Mouse (Mus musculus) cerebellum, adult 9-11 months (tissue): ENCODE data around the gene Tmod2.
"Not testable (repeated sequence)": the region's sequence is repeated elsewhere in the genome, so short reads cannot be mapped to it uniquely, and the experiment has no call there.

Experiments
- DNase-seq: peaks from one replicate; pipeline ENCODE4 v3.0.0; 2022

Gene Tmod2

DNA sequence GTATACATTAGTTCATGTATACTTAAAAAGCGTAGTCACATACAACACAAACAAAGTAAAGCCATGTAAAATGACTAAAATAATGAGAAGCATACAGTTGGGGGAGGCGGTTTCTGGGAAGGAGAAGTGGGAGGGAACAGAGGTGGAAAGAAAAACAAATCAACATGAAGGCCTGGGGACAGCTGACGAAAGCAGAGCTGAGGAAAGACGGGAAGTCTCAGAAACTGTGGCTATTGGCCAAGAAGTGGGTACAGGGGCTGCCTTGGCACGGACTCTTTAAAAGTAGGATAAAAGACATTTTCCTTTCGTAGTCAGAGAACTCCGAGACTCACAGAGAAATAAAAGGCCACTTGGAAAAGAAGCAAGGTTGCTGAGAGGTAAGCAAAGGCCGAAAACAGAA is 62.1 kb downstream of the Tmod2 start:
- no peak for DNase-seq

DNA sequence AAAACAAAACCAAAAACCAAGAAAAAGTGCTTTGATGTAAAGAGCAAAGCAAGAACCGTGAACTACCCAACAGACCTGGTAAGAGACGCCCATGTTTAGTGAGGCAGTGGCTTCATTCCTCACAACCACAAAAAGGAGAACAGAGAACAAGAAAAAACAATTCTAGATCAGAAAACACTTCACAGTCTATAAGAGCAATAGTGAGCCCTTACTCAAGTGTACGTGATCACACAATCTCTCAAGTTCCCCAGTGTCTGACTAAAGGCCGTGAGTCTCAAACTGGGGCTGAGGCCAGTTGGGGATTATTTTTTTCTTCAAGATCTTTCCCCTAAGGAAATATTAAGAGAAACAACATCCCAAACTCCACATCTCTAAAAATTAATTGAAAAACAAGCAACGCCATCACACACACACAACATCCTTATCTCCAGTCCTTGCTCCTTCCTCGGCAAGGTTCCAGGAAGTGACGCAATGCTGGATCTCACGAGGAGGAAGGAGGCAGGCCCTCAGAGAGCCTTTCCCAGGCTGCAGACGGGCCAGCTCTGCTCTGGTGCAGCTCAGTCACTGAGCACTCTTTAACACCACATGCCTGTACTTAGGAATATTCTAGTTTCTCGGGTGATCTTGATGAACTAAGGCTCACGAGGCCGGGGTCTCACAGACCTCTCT is 64.1 kb downstream of the Tmod2 start:
- no peak for DNase-seq

DNA sequence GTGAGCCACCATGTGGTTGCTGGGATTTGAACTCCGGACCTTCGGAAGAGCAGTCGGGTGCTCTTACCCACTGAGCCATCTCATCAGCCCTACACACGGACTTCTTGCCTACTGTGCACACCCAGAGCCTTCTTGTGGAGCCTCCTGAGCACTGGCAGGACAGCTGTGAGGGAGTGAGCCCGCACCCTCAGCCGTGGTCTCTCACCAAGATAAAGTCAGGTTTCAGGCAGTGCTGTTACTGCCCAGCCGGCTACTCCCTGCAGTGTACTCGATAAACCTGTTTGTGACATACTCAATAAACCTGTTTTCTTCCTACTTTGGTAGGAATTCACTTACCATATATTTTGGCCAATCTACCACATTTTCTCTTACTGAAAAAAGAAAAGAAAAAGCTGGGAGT is 65.6 kb downstream of the Tmod2 start:
- no peak for DNase-seq

DNA sequence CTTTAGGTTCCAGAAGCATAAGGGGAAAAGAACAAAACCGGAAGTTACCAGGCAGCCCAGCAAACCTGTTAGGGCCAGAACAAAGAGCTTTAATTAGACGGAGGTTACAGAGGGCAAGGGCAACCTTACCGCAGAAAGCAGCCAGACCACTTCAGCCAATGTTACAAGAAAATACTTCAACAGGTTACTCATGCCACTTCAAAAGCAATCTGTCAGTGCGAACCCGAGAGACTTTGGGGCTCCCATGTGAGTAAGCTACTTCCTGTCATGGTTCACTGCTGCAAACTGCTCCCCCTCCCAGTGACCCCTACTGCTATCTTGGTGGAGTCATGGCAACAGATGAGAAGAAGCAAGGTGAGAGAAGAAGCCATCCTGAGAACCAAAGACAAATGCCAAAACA is 69.6 kb downstream of the Tmod2 start:
- no peak for DNase-seq

DNA sequence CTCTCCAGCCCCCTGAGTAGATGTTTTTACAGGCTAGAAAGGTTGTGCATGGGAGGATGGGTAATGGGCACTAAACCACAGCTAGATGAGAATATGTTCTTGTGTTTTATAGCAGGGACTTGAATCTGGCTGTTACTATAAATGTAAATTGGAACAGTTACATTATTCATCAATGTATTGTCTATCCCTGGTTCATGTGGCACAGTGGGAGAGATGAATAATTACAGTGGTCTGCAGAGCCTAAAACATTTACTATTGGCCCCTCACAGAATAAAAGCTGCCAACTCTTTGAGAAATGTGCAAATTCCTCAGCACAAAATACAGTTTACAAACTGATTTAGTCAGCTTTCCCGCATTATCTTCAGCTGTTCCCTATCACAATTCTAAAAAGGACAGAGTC is 74.7 kb downstream of the Tmod2 start:
- no peak for DNase-seq

DNA sequence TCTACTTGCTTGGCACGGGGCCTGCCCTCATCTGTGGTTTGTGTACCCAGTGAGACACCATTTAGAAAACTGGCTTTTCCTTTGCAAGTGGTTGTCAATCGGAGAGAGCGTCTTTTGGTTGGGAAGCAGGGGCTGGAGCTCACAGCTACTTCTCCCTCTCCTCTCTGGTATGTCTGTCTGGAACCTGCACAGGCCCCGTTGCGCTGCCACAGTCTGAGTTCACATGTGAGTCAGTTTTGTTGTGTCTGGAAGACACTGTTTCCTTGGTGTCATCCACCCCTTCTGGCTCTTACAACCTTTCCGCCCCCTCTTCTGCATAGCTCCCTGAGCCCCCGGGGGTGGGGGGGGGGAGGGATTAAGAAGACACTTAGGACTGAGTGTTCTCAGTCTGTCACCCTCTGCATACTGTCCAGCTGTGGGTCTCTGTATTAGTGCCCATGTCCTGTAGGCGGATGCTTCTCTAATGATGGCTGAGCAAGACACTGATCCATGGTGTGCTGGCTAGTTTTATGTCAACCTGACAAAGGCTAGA is 76.6 kb downstream of the Tmod2 start:
- DNase-seq, result no peak

DNA sequence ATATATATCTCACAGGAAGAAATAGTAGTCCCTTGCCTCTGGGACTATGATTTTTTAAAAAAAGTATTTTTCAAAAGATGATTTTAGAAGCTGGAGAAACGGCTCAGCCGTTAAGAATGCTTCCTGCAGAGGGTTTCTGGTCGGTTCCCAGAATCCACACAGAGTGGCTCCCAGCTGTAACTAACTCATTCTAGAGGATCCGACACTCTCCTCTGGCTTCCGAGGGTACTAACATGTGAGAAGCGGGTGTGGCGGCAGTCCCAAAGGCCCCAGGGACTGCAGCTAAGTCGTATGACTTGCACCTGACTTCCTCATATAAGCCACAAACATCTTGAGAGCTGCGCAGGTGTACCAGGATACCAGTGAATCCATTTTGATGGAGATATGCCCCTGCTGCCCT is 78.1 kb downstream of the Tmod2 start:
- DNase-seq, result not testable (repeated sequence)

DNA sequence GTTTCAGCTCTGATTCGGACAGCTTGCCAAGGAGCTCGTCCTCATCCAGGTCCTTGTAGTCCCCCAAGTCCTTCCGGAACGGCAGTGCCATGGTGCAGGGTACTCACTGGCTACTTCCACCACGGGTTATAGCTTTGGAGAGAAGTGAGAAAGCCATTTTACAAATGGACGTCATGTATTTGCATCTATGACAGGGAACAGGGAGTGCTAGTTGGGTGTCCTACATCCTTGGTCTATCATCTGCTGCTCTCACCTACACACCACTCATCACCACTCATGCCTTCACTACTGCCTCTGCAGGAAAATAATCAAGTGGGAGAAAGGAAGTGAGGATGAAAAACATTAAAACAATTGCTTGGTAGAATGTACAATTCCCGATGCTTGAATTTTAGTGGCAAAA is 78.7 kb downstream of the Tmod2 start:
- no peak for DNase-seq

DNA sequence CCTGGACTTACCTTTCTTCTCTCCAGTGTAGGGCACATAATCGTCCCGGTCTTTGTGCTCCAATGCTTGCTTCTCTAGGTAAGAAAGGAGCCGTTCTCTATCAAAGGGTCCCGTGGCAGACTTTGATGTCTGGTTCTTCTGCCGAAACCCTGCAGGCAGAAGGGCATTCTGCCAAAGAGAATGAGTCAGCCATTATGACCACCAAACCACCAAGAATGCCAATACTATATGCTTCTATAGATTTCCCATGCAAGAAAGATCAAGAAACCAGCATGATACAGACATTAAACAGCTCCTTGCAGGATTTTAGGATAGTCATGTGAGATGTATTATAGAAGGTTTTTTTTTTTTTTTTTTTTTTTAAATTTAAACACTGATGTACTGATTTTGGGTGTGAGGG is 81.8 kb downstream of the Tmod2 start:
- no peak for DNase-seq

DNA sequence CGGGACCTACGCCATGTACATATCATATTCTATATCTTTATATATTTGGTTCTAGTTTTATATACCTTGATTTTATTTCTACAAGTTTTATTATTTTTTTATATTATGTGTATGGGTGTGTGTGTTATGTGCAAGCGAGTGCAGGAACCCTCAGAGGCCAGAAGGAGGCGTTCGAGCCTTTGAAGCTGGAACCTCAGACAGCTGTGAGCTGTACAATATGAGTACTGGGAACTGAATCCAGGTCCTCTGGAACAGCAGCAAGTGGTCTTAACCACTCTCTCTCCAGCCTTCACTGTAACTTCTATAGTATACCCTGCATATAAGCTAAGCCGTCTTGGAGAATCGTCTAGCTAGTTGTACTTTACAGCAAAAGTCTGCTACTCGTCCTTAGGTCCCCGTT is 83.0 kb downstream of the Tmod2 start:
- DNase-seq, result no peak

DNA sequence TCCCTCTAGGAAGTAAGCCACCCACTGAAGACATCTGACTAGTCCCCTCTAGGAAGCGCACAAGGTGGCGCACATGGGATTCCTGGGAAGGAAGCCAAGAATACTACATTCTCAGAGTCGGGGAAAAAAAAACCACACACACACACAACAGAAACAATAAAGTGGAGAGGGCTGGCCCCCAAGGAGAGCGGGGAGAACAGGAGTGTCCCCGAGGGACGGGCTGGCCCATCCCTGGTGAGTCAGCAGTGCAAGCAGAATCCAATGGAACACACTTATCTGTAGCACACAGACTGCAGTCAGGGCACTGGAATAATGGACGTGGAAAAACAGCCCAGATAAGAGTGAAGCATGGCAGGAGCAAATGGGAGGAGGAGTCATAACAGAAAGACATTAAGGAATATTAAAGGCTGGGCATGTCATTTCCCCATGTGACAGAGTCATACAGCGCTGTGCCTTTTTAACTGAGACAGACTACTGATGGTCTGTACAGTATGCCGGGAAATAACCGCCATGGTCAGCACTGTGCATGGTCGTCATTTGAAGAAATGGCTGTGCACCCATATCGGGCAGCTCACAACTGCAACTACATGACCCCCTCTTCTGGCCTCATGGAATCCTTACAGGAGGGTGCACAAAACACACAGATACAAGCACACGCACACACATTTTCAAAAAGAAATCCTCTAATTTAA is 83.6 kb downstream of the Tmod2 start:
- DNase-seq, result no peak

DNA sequence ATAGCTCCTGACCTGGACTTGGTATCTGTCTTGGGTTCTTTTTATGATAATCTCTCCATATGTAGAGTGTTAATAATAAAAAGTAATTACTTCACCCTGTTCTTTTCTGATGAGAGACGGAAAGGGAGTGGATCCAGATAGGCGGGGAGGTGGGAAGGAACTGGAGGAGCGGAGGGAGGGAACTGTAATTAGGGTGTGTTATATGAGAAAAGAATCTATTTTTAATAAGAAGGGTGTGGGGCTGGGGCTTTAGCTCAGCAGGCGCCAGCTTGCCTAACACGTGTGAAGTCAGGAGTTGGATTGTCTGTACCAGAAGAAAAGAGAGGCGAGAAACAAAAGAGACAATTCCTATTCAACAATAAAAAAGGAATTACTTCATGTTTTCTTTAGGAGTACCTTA is 87.5 kb downstream of the Tmod2 start:
- no peak for DNase-seq

DNA sequence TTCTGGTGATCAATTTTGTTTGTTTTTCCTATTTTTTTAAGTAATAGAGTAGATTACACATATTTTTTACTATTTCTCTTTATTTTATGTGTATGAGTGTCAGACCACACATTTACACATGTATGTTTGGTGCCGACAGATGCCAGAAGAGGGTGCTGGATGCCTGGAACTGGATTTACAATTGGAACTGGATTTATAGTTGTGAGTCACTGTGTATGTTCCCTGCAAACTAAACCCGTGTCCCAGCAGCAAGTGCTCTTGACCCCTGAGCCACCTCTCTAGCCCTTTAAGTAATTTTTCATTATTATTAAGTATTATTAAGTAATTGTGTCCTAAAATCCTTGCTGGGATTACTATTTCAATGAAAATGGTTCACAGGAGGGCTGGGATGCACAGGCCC is 88.9 kb downstream of the Tmod2 start:
- no peak for DNase-seq

DNA sequence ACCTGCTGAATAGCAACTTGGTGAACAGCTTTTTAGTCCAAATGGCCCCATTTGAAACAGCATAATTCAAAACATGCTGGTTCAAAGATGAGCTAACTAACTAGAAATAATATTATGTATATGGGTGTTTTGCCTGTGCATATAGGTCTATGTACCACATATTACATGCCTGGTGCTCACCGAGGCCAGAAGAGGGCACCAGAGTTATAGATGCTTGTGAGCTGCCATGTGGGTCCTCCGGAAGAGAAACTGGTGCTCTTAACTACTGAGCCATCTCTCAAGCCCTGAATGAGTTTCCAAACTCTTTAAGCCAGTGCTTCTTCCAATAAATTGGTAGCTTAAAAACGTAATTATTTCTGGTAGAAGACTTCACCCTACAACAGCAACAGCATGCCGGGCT is 89.3 kb downstream of the Tmod2 start:
- no peak for DNase-seq

DNA sequence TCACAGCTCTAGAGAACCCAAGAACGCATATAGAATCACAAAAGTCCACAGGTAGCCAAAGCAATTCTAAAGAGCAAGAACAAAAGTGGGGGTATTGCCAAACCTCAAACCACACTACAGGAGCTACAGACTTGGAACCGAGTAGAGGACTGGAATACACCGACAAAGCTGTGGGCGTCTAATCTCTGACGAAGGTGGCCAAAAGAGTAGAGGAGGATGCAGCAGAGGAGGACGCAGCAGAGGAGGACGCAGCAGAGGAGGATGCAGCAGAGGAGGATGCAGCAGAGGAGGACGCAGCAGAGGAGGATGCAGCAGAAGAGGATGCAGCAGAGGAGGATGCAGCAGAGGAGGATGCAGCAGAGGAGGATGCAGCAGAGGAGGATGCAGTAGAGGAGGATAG is 90.2 kb downstream of the Tmod2 start:
- no peak for DNase-seq

DNA sequence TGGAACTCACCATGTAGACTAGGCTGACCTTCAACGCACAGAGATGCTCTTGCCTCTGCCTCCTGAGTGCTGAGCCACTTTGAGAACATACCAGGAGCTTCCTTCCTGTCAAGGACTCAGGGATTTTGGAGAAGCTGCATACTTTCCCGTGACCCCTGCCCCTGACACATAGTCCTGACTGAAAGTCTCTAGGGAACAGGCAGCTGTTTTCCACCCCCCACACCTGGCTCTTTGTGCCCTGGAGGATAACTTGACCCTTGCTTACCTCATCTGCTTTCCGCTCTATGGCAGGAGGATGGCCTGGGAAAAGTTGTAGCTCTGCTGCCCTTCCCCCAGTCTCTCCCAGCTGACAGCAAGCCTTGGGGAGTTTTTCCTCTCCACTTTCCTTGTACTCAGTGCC is 93.4 kb downstream of the Tmod2 start:
- DNase-seq, result no peak
